Mouse (Mus musculus): ENCODE measurements around the gene Spg7.

DNA sequence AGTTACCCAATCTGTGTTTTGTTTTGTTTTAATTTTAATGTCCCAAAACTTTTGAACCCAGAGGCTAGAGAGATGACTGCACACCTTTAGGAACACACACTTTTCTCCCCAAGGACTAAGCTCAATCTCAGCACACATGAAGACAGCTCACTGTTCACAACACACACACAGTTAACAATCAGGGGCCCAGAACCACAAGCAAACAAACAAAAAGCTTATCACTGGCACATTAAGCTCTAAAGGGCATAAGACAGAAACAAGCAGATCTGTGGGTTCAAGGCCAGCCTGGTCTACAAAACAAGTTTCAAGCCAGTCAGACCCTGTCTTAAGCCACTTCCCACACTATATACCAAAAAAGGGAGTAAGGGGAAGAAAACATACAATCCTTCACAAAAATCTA, 29.3 kb upstream of the Spg7 start:
- TF ChIP-seq CTCF (IDR thresholded peaks at IDR 0.05) (no peak), EP300 (IDR thresholded peaks at IDR 0.05) (no peak)
